Mouse (Mus musculus) neural tube, embryonic 15.5 days (tissue): ENCODE results near the gene Wnt8b. TPM values are rescaled to one million over a fixed set of nuclear protein-coding genes. Genes with fewer than 3 reads are reported as not detected.
"Not testable (repeated sequence)": the region's sequence is repeated elsewhere in the genome, so short reads cannot be mapped to it uniquely, and the experiment has no call there.

Experiments
- ATAC-seq: fragments of 200-750 bp; cut with Nextera tagmentation; 2 replicates; pipeline ENCODE4 v1.8.0; 2017; ENCODE audit warnings: mild to moderate bottlenecking, moderate TSS enrichment, moderate library complexity; ENCODE audit not compliant: low FRiP score
- H3K27ac ChIP-seq: fragments of 300-500 bp; sonication (generic); replicated peaks from 2 replicates; pipeline ENCODE4 v1.5.1; 2015; ENCODE audit warnings: mild to moderate bottlenecking, inconsistent platforms
- H3K27me3 ChIP-seq: fragments of 300-500 bp; sonication (generic); replicated peaks from 2 replicates; pipeline ENCODE4 v1.6.1; 2015; ENCODE audit warnings: inconsistent platforms
- H3K36me3 ChIP-seq: fragments of 300-500 bp; sonication (generic); 2 replicates; pipeline ENCODE4 v1.6.1; 2015; ENCODE audit warnings: inconsistent platforms
- H3K4me1 ChIP-seq: fragments of 300-500 bp; sonication (generic); 2 replicates; pipeline ENCODE4 v1.6.1; 2015; ENCODE audit warnings: inconsistent platforms
- H3K4me2 ChIP-seq: fragments of 300-500 bp; sonication (generic); 2 replicates; pipeline ENCODE4 v1.6.1; 2015; ENCODE audit warnings: inconsistent platforms, mild to moderate bottlenecking, moderate library complexity
- H3K4me3 ChIP-seq: fragments of 300-500 bp; sonication (generic); replicated peaks from 2 replicates; pipeline ENCODE4 v1.5.1; 2015; ENCODE audit warnings: mild to moderate bottlenecking, inconsistent platforms
- H3K9ac ChIP-seq: fragments of 300-500 bp; sonication (generic); replicated peaks from 2 replicates; pipeline ENCODE4 v1.6.1; 2015; ENCODE audit warnings: mild to moderate bottlenecking, inconsistent platforms
- H3K9me3 ChIP-seq: fragments of 300-500 bp; sonication (generic); replicated peaks from 2 replicates; pipeline ENCODE4 v1.6.1; 2016; ENCODE audit warnings: inconsistent platforms
- whole genome bisulfite sequencing: fragments of 180-500 bp; shearing (Covaris S2); methylation state at CpG from one replicate; pipeline ENCODE4 v1.1.7; 2015; ENCODE audit warnings: mixed read lengths; 5-methylcytosine and 5-hydroxymethylcytosine counted together
- polyA plus RNA-seq: library from polyadenylated mRNA; unstranded; fragments of >200 nt; fragmentation: Nextera tagmentation; extraction: Ambion mirVana; gene quantifications from 2 replicates; pipeline ENCODE4 v1.2.1, GENCODE M21; 2015

The Wnt8b gene
- polyA plus RNA-seq, result 0.05 and 0.14 TPM in 2 replicates

GRCm38 (mm10) chr19:44493128-44493527, at the start of gene Wnt8b:
Gene Wnt8b, plus strand, starts transcription at chr19:44493472.
- H3K9me3 ChIP-seq, result no peaks in the 10 kb centered on the region
- no peak within 1 kb of the TSS for H3K4me3 ChIP-seq
- ATAC-seq, result no peak
- peaks cover 15% of the 10 kb centered on the region for H3K27me3 ChIP-seq
- no peak within 1 kb of the TSS for H3K4me2 ChIP-seq
- H3K27ac ChIP-seq, result no peak within 1 kb of the TSS
- no peaks in the 10 kb centered on the region for H3K4me1 ChIP-seq
- WGBS, result 28% methylated on average over 8 of the region's 8 CpGs
- no peaks in the 10 kb centered on the region for H3K36me3 ChIP-seq
- no peak within 1 kb of the TSS for H3K9ac ChIP-seq

GRCm38 (mm10) chr19:44445755-44446154, 47.5 kb upstream of the Wnt8b start:
- H3K4me3 ChIP-seq, result no peak overlapping the region
- H3K36me3 ChIP-seq, result no peaks in the 10 kb centered on the region
- no peaks in the 10 kb centered on the region for H3K4me1 ChIP-seq
- WGBS, result 91% methylated on average over 3 of the region's 3 CpGs
- H3K9ac ChIP-seq, result no peak overlapping the region
- H3K9me3 ChIP-seq, result no peaks in the 10 kb centered on the region
- ATAC-seq, result no peak
- H3K4me2 ChIP-seq, result no peak overlapping the region
- H3K27ac ChIP-seq, result no peak overlapping the region
- H3K27me3 ChIP-seq, result no peaks in the 10 kb centered on the region

- H3K9me3 ChIP-seq, result no peaks in the 10 kb centered on the region
- no peak overlapping the region for H3K9ac ChIP-seq
- no peak overlapping the region for H3K27ac ChIP-seq
- no peaks in the 10 kb centered on the region for H3K27me3 ChIP-seq
- H3K4me3 ChIP-seq, result no peak overlapping the region
- H3K36me3 ChIP-seq, result no peaks in the 10 kb centered on the region
- ATAC-seq, result no peak
- WGBS, result 85% methylated on average over 4 of the region's 4 CpGs
- H3K4me2 ChIP-seq, result no peak overlapping the region
- H3K4me1 ChIP-seq, result no peaks in the 10 kb centered on the region
Observed at GRCm38 (mm10) chr19:44447927-44448326, 45.3 kb upstream of the Wnt8b start.

GRCm38 (mm10) chr19:44454862-44455261, 38.4 kb upstream of the Wnt8b start:
- 90% methylated on average over 6 of the region's 6 CpGs for WGBS
- no peaks in the 10 kb centered on the region for H3K9me3 ChIP-seq
- H3K27ac ChIP-seq, result no peak overlapping the region
- H3K4me1 ChIP-seq, result no peaks in the 10 kb centered on the region
- H3K36me3 ChIP-seq, result no peaks in the 10 kb centered on the region
- no peak overlapping the region for H3K9ac ChIP-seq
- no peak overlapping the region for H3K4me2 ChIP-seq
- no peak overlapping the region for H3K4me3 ChIP-seq
- ATAC-seq, result no peak
- H3K27me3 ChIP-seq, result no peaks in the 10 kb centered on the region

GRCm38 (mm10) chr19:44455356-44455755, 37.9 kb upstream of the Wnt8b start:
- no peaks in the 10 kb centered on the region for H3K4me1 ChIP-seq
- 93% methylated on average over 8 of the region's 8 CpGs for WGBS
- no peak overlapping the region for H3K9ac ChIP-seq
- no peaks in the 10 kb centered on the region for H3K27me3 ChIP-seq
- ATAC-seq, result no peak
- H3K36me3 ChIP-seq, result no peaks in the 10 kb centered on the region
- H3K27ac ChIP-seq, result no peak overlapping the region
- H3K9me3 ChIP-seq, result no peaks in the 10 kb centered on the region
- H3K4me2 ChIP-seq, result no peak overlapping the region
- no peak overlapping the region for H3K4me3 ChIP-seq

- H3K27ac ChIP-seq, result no peak overlapping the region
- H3K9me3 ChIP-seq, result no peaks in the 10 kb centered on the region
- H3K4me1 ChIP-seq, result no peaks in the 10 kb centered on the region
- WGBS, result 62% methylated on average over 3 of the region's 3 CpGs
- H3K4me3 ChIP-seq, result no peak overlapping the region
- no peaks in the 10 kb centered on the region for H3K27me3 ChIP-seq
- no peak overlapping the region for H3K9ac ChIP-seq
- ATAC-seq, result no peak
- no peaks in the 10 kb centered on the region for H3K36me3 ChIP-seq
- H3K4me2 ChIP-seq, result no peak overlapping the region
Observed at GRCm38 (mm10) chr19:44457359-44458055, 35.8 kb upstream of the Wnt8b start.

GRCm38 (mm10) chr19:44458696-44459095, 34.6 kb upstream of the Wnt8b start:
- Histone ChIP-seq H3K9me3 (no peaks in the 10 kb centered on the region), H3K27me3 (no peaks in the 10 kb centered on the region), H3K36me3 (no peaks in the 10 kb centered on the region), H3K4me1 (no peaks in the 10 kb centered on the region), H3K9ac (no peak overlapping the region), H3K4me3 (no peak overlapping the region), H3K4me2 (no peak overlapping the region), H3K27ac (no peak overlapping the region)
- 84% methylated on average over 13 of the region's 13 CpGs for WGBS
- no peak for ATAC-seq

- no peak overlapping the region for H3K4me3 ChIP-seq
- H3K4me1 ChIP-seq, result 0 out of 2 replicates have a peak, but pooled peaks cover 2% of the 10 kb centered on the region
- no peak for ATAC-seq
- H3K4me2 ChIP-seq, result no peak overlapping the region
- H3K9ac ChIP-seq, result no peak overlapping the region
- H3K36me3 ChIP-seq, result no peaks in the 10 kb centered on the region
- H3K9me3 ChIP-seq, result no peaks in the 10 kb centered on the region
- H3K27me3 ChIP-seq, result no peaks in the 10 kb centered on the region
- WGBS, result 79% methylated on average over 5 of the region's 5 CpGs
- no peak overlapping the region for H3K27ac ChIP-seq
Observed at GRCm38 (mm10) chr19:44460441-44460840, 32.8 kb upstream of the Wnt8b start.

GRCm38 (mm10) chr19:44461500-44461899, 31.8 kb upstream of the Wnt8b start:
- no peaks in the 10 kb centered on the region for H3K27me3 ChIP-seq
- ATAC-seq, result no peak
- H3K4me2 ChIP-seq, result no peak overlapping the region
- WGBS, result 52% methylated on average over 4 of the region's 4 CpGs
- no peak overlapping the region for H3K27ac ChIP-seq
- H3K36me3 ChIP-seq, result no peaks in the 10 kb centered on the region
- H3K4me3 ChIP-seq, result no peak overlapping the region
- no peaks in the 10 kb centered on the region for H3K9me3 ChIP-seq
- peaks cover 8% of the 10 kb centered on the region; the same call in 1 of the 2 replicates for H3K4me1 ChIP-seq
- H3K9ac ChIP-seq, result no peak overlapping the region

- Histone ChIP-seq H3K4me2 (no peak overlapping the region), H3K4me3 (no peak overlapping the region), H3K36me3 (no peaks in the 10 kb centered on the region), H3K27me3 (no peaks in the 10 kb centered on the region), H3K27ac (no peak overlapping the region), H3K9me3 (no peaks in the 10 kb centered on the region), H3K9ac (no peak overlapping the region), H3K4me1 (peaks cover 8% of the 10 kb centered on the region; the same call in 1 of the 2 replicates)
- no peak for ATAC-seq
- WGBS, result 85% methylated on average over 4 of the region's 4 CpGs
Observed at GRCm38 (mm10) chr19:44462141-44462540, 31.1 kb upstream of the Wnt8b start.

- Histone ChIP-seq H3K4me2 (peak overlapping the region; percentile 13; the same call in 1 of the 2 replicates), H3K27ac (0 out of 2 replicates have a peak overlapping the region, but pooled peaks have one; percentile 33)
- H3K9me3 ChIP-seq, H3K4me1 ChIP-seq, H3K36me3 ChIP-seq, H3K9ac ChIP-seq, H3K27me3 ChIP-seq, H3K4me3 ChIP-seq: not testable (repeated sequence)
- ATAC-seq, result 0 out of 2 replicates have a peak, but pooled peaks have one; percentile 21
- 30% methylated on average over 14 of the region's 14 CpGs for WGBS
Observed at GRCm38 (mm10) chr19:44465960-44466525, 27.2 kb upstream of the Wnt8b start.

GRCm38 (mm10) chr19:44474158-44474557, 19.1 kb upstream of the Wnt8b start:
- no peaks in the 10 kb centered on the region for H3K36me3 ChIP-seq
- H3K4me1 ChIP-seq, result no peaks in the 10 kb centered on the region
- WGBS, result 3% methylated on average over 10 of the region's 10 CpGs
- H3K27ac ChIP-seq, result no peak overlapping the region
- no peaks in the 10 kb centered on the region for H3K9me3 ChIP-seq
- 0 out of 2 replicates have a peak, but pooled peaks cover 3% of the 10 kb centered on the region for H3K27me3 ChIP-seq
- no peak; the same call in 1 of the 2 replicates for ATAC-seq
- H3K9ac ChIP-seq, result no peak overlapping the region
- no peak overlapping the region for H3K4me2 ChIP-seq
- H3K4me3 ChIP-seq, result no peak overlapping the region
